Mouse (Mus musculus) Patski (cell line): ENCODE data around the gene Apoa1. TPM values are rescaled to one million over a fixed set of nuclear protein-coding genes. Genes with fewer than 3 reads are reported as not detected.
A peak's percentile ranks its signal among the peaks of the same experiment; 100 is the strongest.

Source experiments
- ATAC-seq: fragments of 100-300 bp; one replicate; pipeline ENCODE4 v1.8.0; 2021
- CTCF ChIA-PET: fragments of 350-600 bp; sonication (Branson Sonifier 250); formaldehyde crosslinking; loops from one replicate; lab custom pipeline; 2022; ENCODE audit warnings: inconsistent platforms; lab: Charles Lee
- POLR2A ChIA-PET: fragments of 350-600 bp; sonication (Branson Sonifier 250); formaldehyde crosslinking; loops from one replicate; lab custom pipeline; 2022; ENCODE audit warnings: antibody characterized with exemption, inconsistent platforms; lab: Charles Lee
- DNase-seq: peaks from one replicate; pipeline ENCODE4 v3.0.0-alpha.2; 2011; ENCODE audit warnings: low read depth, low spot score
- H3K27me3 ChIP-seq: fragments of 371-371 bp; one replicate; pipeline ENCODE4 v1.5.1; 2021
- CTCF ChIP-seq: fragments of 100-300 bp; IDR thresholded peaks from one replicate; pipeline ENCODE4 v1.5.1; 2021
- in situ Hi-C: fragments of 300-500 bp; cut with MboI; formaldehyde crosslinking; loops from 3 replicates; pipeline ENCODE4 v1.11.1; 2018; ENCODE audit warnings: low pct_unique_long_range_greater_than_20kb, mixed read lengths
- polyA plus RNA-seq: library from polyadenylated mRNA; unstranded; gene quantifications from one replicate; pipeline ENCODE4 v1.2.3, GENCODE M21; 2021

Apoa1 gene
- polyA plus RNA-seq, 1 experiment from 2014 or later: not detected

DNA sequence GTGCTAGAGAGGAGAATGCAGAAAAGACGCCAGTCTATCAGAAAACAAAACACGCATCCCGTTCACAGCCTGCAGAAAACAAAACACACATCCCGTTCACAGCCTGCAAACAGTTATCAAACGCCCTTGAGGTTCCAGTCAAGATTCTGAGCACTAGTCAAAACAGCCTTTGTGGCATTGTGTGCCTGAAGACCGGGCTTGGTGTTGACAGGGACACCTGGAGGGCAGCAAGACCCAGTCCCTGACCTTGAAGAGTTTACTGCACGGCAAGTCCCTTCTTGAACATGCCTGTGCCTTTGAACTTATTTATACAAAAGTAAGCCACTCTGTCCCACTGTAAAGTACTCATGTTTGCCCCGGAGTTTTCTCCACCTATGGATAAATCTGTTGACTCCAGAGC is 15.2 kb downstream of the Apoa1 start:
- no peak for TF ChIP-seq CTCF
- H3K27me3 ChIP-seq: peaks cover 41% of the 10 kb centered on the region
- ATAC-seq (no peak), DNase-seq (no peak)
- in situ Hi-C loops: no loop called here
- ChIA-PET POLR2A (no interaction called here), CTCF (interaction anchor here (1.3 kb wide), 1 partner anchor 302 kb away, joined by 3 read pairs; no protein-coding TSS in a partner anchor)

DNA sequence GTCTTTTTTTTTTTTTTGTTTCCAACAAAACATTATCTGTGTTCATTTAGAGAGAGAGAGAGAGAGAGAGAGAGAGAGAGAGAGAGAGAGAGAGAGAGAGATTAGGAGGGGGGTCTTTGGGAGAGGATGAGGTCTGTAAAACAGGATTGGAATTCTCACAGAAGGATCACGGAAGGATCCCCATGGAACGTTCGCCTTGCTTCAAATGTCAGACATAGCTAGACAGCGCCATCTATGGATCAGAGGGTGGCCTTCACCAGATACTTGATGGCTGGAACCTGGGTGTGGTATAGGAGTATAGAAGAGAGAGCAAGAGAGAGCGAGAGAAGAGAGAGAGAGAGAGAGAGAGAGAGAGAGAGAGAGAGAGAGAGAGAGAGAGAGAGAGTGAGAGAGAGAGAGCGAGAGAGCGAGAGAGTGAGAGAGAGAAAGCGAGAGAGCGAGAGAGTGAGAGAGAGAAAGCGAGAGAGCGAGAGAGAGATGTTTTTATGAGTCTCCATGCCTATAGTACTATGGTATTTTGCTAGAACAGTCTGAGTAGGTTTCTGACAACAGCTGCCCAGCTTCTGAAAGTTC is 18.5 kb downstream of the Apoa1 start:
- POLR2A ChIA-PET: interaction anchor here (0.6 kb wide), 1 partner anchor 310 kb away, joined by 6 read pairs; no protein-coding TSS in a partner anchor
- no peak for TF ChIP-seq CTCF
- H3K27me3 ChIP-seq: peaks cover 31% of the 10 kb centered on the region
- peak; percentile 67 for ATAC-seq
- in situ Hi-C loops: no loop called here
- CTCF ChIA-PET: interaction anchor here (0.7 to 3.3 kb wide), 6 partner anchors 10 to 54 kb away, joined by 3 to 19 read pairs (median 3); no protein-coding TSS in a partner anchor
- DNase-seq: peak; percentile 7

DNA sequence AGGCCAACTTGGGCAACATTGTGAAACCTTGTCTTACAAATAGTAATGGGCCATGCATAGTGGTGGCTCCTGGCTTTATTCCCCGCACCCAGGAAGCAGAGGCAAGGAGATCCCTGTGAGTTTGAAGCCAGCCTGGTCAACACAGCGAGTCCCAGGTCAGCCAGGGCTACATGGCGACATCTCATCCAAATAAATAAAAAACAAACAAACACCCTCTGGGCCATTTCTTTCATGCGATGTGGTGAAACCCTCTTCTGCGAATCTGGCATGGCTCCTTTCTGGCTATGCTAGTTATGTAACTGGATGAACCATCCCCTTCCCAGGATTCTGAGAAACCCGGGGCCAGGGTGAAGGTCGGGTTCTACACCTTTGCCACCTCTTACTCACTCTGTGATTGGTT is 27.8 kb downstream of the Apoa1 start:
- CTCF ChIA-PET: no interaction called here
- DNase-seq: no peak

DNA sequence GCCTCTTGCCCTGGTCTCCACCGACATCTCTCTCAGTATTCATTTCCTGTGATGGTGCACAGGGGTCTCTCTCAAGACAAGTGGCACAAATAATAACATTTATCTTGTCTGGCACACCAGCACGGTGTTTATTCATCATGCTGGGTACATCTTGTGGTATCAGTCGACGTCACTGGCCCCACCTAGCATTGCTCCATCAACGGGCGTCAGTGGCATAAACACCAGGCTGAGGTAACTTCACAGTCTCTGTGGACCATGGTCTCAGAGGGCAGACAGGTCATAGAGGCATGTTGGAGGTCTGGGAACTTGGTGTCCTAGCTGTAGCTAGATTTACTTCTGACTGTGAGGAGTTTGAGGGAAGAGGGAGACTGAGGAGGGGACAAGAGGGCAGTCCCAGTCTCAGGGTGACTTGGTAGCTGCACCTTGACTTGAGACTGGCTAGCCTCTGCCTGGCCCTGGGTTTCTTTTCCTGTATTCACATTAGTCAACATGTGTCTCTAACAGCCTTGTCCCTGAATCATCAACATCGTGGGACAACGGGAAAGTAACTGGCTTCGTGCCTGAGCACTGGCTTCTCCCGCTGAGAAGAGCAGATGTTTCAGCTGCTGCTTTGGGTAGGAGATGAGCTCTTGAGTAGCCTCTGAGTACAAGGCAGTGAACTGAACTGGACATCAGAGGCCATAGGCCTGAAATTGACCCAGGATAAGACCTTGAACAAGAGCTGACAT is 28.4 kb downstream of the Apoa1 start:
- DNase-seq (no peak), ATAC-seq (no peak)
- ChIA-PET POLR2A (no interaction called here), CTCF (interaction anchor here (1.0 kb wide), 1 partner anchor 11 kb away, joined by 4 read pairs; no protein-coding TSS in a partner anchor)
- TF ChIP-seq CTCF: no peak
- peaks cover 27% of the 10 kb centered on the region for H3K27me3 ChIP-seq
- in situ Hi-C loops: no loop called here

More for the DNA sequence above, 27.8 kb downstream of the Apoa1 start:
- in situ Hi-C loops: no loop called here
- TF ChIP-seq CTCF: no peak
- no peak for ATAC-seq
- H3K27me3 ChIP-seq: peaks cover 26% of the 10 kb centered on the region
- POLR2A ChIA-PET: no interaction called here

DNA sequence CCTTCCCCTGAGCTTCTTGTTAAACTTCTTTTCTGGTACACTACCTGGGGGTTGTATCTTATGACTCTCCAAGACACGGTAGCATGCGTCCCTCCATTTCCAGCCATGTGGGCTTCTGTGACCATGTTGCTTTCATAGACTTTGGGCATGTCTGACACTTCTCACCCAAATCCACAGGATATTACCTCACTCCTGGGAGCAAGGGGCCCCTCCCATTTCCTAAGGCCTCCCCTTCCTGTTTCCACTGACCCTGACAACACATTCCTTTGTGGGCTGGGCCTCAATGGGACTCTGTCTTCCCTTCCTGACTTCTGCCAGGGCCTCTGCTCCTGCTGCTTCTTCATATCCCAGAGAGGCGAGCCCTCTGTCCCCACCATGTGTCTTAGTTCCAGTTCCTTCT is 29.2 kb downstream of the Apoa1 start:
- CTCF ChIA-PET: interaction anchor here (1.0 kb wide), 1 partner anchor 11 kb away, joined by 4 read pairs; no protein-coding TSS in a partner anchor
- TF ChIP-seq CTCF: no peak
- ATAC-seq: no peak

DNA sequence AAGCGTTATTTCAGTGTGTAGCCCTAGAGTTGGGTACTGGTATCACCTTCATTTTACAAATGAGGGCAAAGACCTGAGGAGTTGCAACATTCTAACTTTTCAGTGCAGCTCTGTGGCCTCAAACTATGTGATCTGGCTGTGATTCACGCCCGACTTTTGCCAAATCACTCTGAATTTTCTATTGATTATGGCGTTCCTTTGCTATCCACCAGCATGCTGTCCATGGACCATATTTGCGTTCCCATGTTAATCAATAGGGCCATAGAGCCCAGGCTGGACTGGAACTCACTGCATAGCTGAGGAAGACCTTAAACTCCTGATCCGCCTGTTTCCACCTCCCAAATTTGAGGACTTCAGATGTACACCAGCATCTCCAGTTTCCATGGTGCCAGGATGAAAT is 30.7 kb downstream of the Apoa1 start:
- POLR2A ChIA-PET: interaction anchor here (0.8 kb wide), 1 partner anchor 11 kb away, joined by 3 read pairs; no protein-coding TSS in a partner anchor
- no peak for DNase-seq
- no peak for TF ChIP-seq CTCF
- no peak for ATAC-seq
- in situ Hi-C loops: no loop called here
- CTCF ChIA-PET: interaction anchor here (0.7 to 1.3 kb wide), 2 partner anchors 12 to 43 kb away, joined by 3 read pairs; no protein-coding TSS in a partner anchor
- peaks cover 32% of the 10 kb centered on the region for H3K27me3 ChIP-seq

More for the DNA sequence above, 29.2 kb downstream of the Apoa1 start:
- H3K27me3 ChIP-seq: peaks cover 28% of the 10 kb centered on the region
- POLR2A ChIA-PET: no interaction called here
- in situ Hi-C loops: no loop called here
- DNase-seq: no peak

DNA sequence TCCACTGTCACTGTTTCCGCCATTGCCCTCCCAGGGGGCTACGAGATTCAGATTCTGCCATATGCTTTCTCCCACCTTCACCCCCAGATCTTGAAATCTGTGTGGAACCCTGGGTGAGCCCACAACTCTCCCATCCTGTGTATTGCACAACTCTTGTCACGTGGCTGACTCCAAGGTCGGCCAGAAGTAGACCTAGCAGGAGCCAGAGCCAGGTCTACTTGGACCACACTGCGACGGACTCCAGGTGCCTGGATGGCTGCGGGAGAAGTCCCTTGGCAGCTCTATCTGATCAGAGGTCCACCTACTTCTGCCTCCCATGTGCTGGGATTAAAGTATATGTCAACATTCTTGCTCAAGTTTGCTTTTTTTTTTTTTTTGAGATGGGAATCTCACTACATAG is 32.8 kb downstream of the Apoa1 start:
- DNase-seq (no peak), ATAC-seq (no peak)
- in situ Hi-C loops: no loop called here
- peaks cover 35% of the 10 kb centered on the region for H3K27me3 ChIP-seq
- no peak for TF ChIP-seq CTCF
- ChIA-PET CTCF (no interaction called here), POLR2A (no interaction called here)

DNA sequence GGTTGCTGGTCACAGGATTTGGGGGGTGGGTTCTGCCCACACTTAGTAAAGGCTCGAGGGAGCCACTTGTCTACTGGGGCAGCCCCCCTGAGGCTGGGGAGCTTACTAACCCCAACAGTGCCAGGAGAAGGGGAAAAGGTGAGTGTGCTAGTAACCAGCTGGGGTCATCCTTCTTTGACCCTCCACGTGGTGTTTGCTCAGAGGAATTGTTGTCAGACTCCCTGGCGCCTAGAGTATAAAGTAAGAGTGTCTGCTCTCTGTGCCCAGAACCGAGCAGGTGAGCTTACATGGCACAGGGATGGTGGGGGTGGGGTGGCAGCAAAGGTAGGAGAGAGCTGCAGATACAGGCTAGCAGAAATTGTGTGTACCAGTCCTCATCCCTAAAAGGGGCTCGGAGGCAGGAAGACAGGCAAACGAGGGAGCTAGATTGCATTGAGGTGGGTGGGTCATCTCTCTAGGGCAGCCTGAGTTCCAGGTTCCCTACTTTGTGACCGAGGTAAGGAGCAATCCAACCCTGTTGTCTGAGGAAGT is 40.0 kb downstream of the Apoa1 start, which contains the start of gene Apoa5:
Gene Apoa5 (plus strand): TSS at position 291 of the 531 bp plus-strand sequence.
- ChIA-PET CTCF (no interaction called here), POLR2A (no interaction called here)
- peaks cover 39% of the 10 kb centered on the region for H3K27me3 ChIP-seq
- TF ChIP-seq CTCF: no peak
- ATAC-seq: no peak
- DNase-seq: no peak
- in situ Hi-C loops: no loop called here

DNA sequence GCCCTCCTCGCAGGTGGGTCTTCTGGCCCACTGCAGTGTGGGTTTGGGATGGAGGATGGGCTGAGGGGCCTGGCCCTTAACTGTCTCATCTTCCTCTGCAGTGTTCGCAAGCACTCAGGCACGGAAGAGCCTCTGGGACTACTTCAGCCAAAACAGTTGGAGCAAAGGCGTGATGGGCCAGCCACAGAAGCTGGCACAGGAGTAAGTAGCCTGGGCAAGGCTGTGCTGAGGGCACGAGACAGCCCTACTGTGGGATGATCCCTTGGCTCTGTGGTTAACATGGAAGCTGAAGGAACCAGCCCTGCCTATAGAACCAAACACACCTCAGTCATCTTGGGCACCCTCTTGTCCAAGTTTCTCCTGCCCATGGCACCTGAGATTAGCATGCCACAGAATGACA is 40.7 kb downstream of the Apoa1 start:
- ATAC-seq: no peak
- ChIA-PET CTCF (no interaction called here), POLR2A (no interaction called here)
- no peak for TF ChIP-seq CTCF
- peaks cover 32% of the 10 kb centered on the region for H3K27me3 ChIP-seq
- no peak for DNase-seq
- in situ Hi-C loops: no loop called here

DNA sequence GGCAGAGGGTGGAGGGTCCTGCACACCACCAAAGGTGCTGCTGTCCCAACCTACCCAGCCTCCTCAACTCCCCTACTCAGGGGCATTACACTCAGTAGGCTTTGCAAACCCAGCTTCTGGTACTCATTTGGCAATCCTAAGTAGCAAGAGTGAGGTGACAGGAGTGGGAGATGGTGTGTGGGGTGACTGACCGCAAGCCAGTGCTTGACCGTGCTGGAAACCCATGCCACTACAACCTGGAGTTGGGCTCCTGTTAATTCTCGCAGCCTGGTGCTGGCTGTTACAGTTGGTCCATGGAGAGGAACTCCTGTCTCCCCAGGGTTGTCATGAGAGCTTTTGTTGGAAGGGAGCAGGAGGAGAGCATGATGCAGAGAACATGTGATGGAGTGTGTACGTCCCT is 42.4 kb downstream of the Apoa1 start:
- H3K27me3 ChIP-seq: peaks cover 24% of the 10 kb centered on the region
- ChIA-PET POLR2A (interaction anchor here (0.6 kb wide), 1 partner anchor 261 kb away, joined by 5 read pairs; no protein-coding TSS in a partner anchor), CTCF (no interaction called here)
- DNase-seq (no peak), ATAC-seq (no peak)
- TF ChIP-seq CTCF: no peak
- in situ Hi-C loops: no loop called here
